Mouse (Mus musculus) stomach, embryonic 14.5 days (tissue): ENCODE results near the gene Dek. TPM values are rescaled to one million over a fixed set of nuclear protein-coding genes. Genes with fewer than 3 reads are reported as not detected.

Experiments used
- ATAC-seq: fragments of 200-750 bp; cut with Nextera tagmentation; 2 replicates; pipeline ENCODE4 v1.8.0; 2017; ENCODE audit warnings: low read depth, moderate TSS enrichment; ENCODE audit not compliant: insufficient number of reproducible peaks, insufficient read depth, low FRiP score
- H3K27ac ChIP-seq: fragments of 300-500 bp; sonication (generic); 2 replicates; pipeline ENCODE4 v1.5.1; 2014; ENCODE audit warnings: mild to moderate bottlenecking, low read length, moderate library complexity, mixed read lengths
- H3K27me3 ChIP-seq: fragments of 300-500 bp; sonication (generic); 2 replicates; pipeline ENCODE4 v1.6.1; 2014; ENCODE audit warnings: low read length, control low read depth, mixed read lengths; ENCODE audit not compliant: control insufficient read depth, insufficient read depth
- H3K36me3 ChIP-seq: fragments of 300-500 bp; sonication (generic); 2 replicates; pipeline ENCODE4 v1.6.1; 2014; ENCODE audit warnings: mild to moderate bottlenecking, control low read depth, low read length, moderate library complexity, mixed read lengths; ENCODE audit not compliant: control insufficient read depth, insufficient read depth
- H3K4me1 ChIP-seq: fragments of 300-500 bp; sonication (generic); 2 replicates; pipeline ENCODE4 v1.6.1; 2014; ENCODE audit warnings: low read length, control low read depth, mixed read lengths; ENCODE audit not compliant: control insufficient read depth, insufficient read depth
- H3K4me2 ChIP-seq: fragments of 300-500 bp; sonication (generic); replicated peaks from 2 replicates; pipeline ENCODE4 v1.6.1; 2014; ENCODE audit warnings: low read depth, low read length, control low read depth
- H3K4me3 ChIP-seq: fragments of 300-500 bp; sonication (generic); 2 replicates; pipeline ENCODE4 v1.5.1; 2014; ENCODE audit warnings: low read depth, low read length, control low read depth
- H3K9ac ChIP-seq: fragments of 300-500 bp; sonication (generic); replicated peaks from 2 replicates; pipeline ENCODE4 v1.6.1; 2014; ENCODE audit warnings: low read depth, mild to moderate bottlenecking, control low read depth, low read length, moderate library complexity, mixed read lengths
- H3K9me3 ChIP-seq: fragments of 300-500 bp; sonication (generic); 2 replicates; pipeline ENCODE4 v1.6.1; 2016; ENCODE audit warnings: low read depth, low read length, control low read depth; ENCODE audit not compliant: control insufficient read depth
- WGBS: fragments of 180-500 bp; shearing (Covaris S2); extraction: QIAGEN DNeasy Blood & Tissue Kit; methylation state at CpG from one replicate; pipeline ENCODE4 v1.1.7; 2014; 5-methylcytosine and 5-hydroxymethylcytosine counted together
- polyA plus RNA-seq: library from polyadenylated mRNA; unstranded; fragments of >200 nt; fragmentation: Nextera tagmentation; extraction: Ambion mirVana; gene quantifications from 2 replicates; pipeline ENCODE4 v1.2.1, GENCODE M21; 2014

The Dek gene
- polyA plus RNA-seq, 1 experiment from 2014 or later = 271 TPM

DNA sequence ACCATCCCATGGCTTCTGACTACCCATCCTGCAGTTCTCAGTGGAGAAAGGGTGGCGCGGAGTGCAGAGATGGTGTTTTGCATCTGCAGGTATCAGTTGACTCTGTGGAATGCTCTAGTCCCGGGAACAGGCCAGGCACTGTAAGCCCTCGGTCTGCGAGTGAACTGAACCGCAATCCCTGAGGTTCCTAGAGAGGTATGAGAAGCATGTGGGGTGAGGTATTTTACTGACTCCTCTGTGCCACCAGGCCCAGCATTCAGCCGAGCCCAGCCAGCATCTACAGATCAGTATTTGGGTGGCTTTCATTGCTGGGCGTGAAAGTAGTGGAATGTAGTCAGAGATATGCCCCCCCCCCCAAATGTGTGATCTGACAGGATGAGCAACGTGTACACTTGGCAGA lies 39.9 kb upstream of the Dek start:
- Histone ChIP-seq H3K27me3 (no peaks in the 10 kb centered on the region), H3K36me3 (no peaks in the 10 kb centered on the region), H3K27ac (no peak overlapping the region), H3K4me2 (no peak overlapping the region), H3K4me1 (0 out of 2 replicates have a peak, but pooled peaks cover 5% of the 10 kb centered on the region), H3K9ac (no peak overlapping the region), H3K9me3 (no peaks in the 10 kb centered on the region), H3K4me3 (no peak overlapping the region)
- 45% methylated on average over 9 of the region's 9 CpGs for WGBS
- no peak for ATAC-seq

DNA sequence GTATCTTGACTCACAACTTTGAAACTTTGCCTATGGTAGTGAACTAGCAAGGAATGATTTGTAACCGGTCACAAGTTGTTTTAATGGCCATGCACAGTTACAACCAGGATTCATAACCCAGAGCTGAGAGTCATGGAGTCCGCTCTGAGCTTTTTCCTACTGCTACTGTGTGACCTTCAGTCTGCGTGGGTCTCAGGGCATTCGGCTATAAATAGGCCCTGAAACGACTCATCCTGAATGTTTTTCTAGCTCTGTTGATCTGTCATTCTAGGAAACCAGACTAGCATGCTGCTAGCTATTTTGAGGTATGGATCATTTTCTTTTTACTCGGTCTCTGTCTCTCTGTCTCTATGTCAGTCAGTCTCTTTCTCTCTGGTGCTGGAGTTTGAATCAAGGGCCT lies 36.8 kb upstream of the Dek start:
- no peaks in the 10 kb centered on the region for H3K9me3 ChIP-seq
- no peak overlapping the region for H3K9ac ChIP-seq
- no peak overlapping the region for H3K27ac ChIP-seq
- H3K4me1 ChIP-seq = 0 out of 2 replicates have a peak, but pooled peaks cover 5% of the 10 kb centered on the region
- no peak overlapping the region for H3K4me2 ChIP-seq
- 71% methylated on average over 6 of the region's 6 CpGs for WGBS
- H3K36me3 ChIP-seq = no peaks in the 10 kb centered on the region
- H3K4me3 ChIP-seq = no peak overlapping the region
- H3K27me3 ChIP-seq = no peaks in the 10 kb centered on the region
- no peak for ATAC-seq

DNA sequence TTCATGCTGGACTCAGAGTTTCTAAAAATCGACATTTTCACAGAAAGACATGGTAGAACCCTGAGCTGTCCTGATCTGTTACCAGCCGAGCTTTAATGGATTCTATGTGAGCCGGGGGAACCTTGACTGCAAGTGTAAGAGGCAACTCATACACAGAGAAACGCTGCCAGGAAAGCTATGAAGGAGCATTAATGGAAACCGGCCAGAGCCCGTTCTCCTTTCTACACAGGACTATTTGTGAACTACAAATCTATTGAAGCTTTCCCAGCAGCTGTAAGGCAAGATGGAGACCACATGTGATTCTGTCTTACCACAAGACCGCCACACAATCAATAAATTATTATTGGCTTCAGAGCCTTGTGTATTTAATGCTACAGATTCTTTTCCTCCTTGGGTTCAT lies 29.7 kb upstream of the Dek start:
- WGBS = 76% methylated on average over 7 of the region's 7 CpGs
- Histone ChIP-seq H3K27me3 (no peaks in the 10 kb centered on the region), H3K36me3 (no peaks in the 10 kb centered on the region), H3K4me2 (no peak overlapping the region), H3K4me3 (no peak overlapping the region), H3K4me1 (no peaks in the 10 kb centered on the region), H3K9ac (no peak overlapping the region), H3K9me3 (no peaks in the 10 kb centered on the region), H3K27ac (no peak overlapping the region)
- no peak for ATAC-seq

- Histone ChIP-seq H3K9me3 (no peaks in the 10 kb centered on the region), H3K4me3 (no peak overlapping the region), H3K4me1 (no peaks in the 10 kb centered on the region), H3K27ac (no peak overlapping the region), H3K9ac (no peak overlapping the region), H3K36me3 (no peaks in the 10 kb centered on the region), H3K4me2 (no peak overlapping the region), H3K27me3 (no peaks in the 10 kb centered on the region)
- no peak for ATAC-seq
- 88% methylated on average over 7 of the region's 7 CpGs for WGBS
These were observed 28.8 kb upstream of the Dek start for GRCm38 (mm10) chr13:47134836-47135235.

DNA sequence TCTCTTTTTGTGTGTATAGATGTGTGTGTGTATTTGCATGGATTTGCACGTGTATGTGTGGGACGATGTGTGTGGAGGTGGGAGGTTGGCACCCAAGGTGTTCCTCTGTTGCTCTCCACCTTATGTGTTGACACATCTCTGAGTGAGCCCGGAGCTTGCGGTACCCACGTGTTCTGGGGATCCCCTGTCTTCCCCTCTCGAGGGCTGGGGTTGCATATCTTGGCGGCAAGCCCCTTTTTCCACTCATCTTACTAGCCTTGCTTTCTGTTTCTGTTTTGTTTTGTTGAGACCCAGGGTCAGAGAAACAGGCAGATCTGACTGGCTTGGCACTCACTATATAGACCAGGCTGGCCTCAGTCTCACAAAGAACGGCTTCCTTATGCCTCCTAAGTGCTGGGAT lies 27.1 kb upstream of the Dek start:
- Histone ChIP-seq H3K9ac (no peak overlapping the region), H3K4me1 (no peaks in the 10 kb centered on the region), H3K4me2 (no peak overlapping the region), H3K9me3 (no peaks in the 10 kb centered on the region), H3K27ac (no peak overlapping the region), H3K4me3 (no peak overlapping the region), H3K27me3 (no peaks in the 10 kb centered on the region), H3K36me3 (no peaks in the 10 kb centered on the region)
- WGBS = 85% methylated on average over 8 of the region's 8 CpGs
- no peak for ATAC-seq

DNA sequence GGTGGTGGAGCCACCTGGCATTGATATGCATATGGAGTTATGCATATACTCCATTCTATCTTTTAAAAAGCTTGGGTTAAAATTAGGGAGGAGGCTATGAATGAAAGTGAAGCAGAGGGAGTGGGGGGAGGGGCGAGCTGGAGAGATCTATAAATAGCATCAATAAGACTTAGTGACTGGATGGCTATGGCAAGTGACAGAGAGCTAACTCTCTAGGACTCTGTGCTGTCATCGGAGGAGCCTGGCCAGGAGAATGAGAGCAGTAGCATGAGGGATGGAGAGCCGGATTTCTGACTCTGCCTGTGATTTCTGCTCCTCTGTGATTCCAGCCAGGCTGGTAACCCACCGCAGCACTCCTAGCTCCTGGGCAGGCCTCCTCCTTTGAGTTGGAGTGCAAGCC lies 23.1 kb upstream of the Dek start:
- Histone ChIP-seq H3K9me3 (no peaks in the 10 kb centered on the region), H3K27me3 (no peaks in the 10 kb centered on the region), H3K9ac (no peak overlapping the region), H3K4me1 (no peaks in the 10 kb centered on the region), H3K27ac (no peak overlapping the region), H3K36me3 (no peaks in the 10 kb centered on the region), H3K4me3 (no peak overlapping the region), H3K4me2 (no peak overlapping the region)
- no peak for ATAC-seq
- 65% methylated on average over 4 of the region's 4 CpGs for WGBS

- H3K4me1 ChIP-seq = no peaks in the 10 kb centered on the region; the same call in 1 of the 2 replicates
- H3K27me3 ChIP-seq = peaks cover 4% of the 10 kb centered on the region; the same call in 1 of the 2 replicates
- no peak overlapping the region for H3K4me2 ChIP-seq
- H3K36me3 ChIP-seq = no peaks in the 10 kb centered on the region
- 76% methylated on average over 5 of the region's 5 CpGs for WGBS
- H3K9me3 ChIP-seq = no peaks in the 10 kb centered on the region
- no peak overlapping the region for H3K27ac ChIP-seq
- ATAC-seq = no peak
- no peak overlapping the region for H3K9ac ChIP-seq
- H3K4me3 ChIP-seq = no peak overlapping the region
These were observed 19.6 kb upstream of the Dek start for GRCm38 (mm10) chr13:47125595-47125994.

GRCm38 (mm10) chr13:47124986-47125385 lies 19.0 kb upstream of the Dek start:
- Histone ChIP-seq H3K4me3 (no peak overlapping the region), H3K4me2 (no peak overlapping the region), H3K27ac (no peak overlapping the region), H3K27me3 (peaks cover 4% of the 10 kb centered on the region; the same call in 1 of the 2 replicates), H3K9me3 (no peaks in the 10 kb centered on the region), H3K36me3 (no peaks in the 10 kb centered on the region), H3K9ac (no peak overlapping the region), H3K4me1 (no peaks in the 10 kb centered on the region; the same call in 1 of the 2 replicates)
- 85% methylated on average over 6 of the region's 6 CpGs for WGBS
- ATAC-seq = no peak

DNA sequence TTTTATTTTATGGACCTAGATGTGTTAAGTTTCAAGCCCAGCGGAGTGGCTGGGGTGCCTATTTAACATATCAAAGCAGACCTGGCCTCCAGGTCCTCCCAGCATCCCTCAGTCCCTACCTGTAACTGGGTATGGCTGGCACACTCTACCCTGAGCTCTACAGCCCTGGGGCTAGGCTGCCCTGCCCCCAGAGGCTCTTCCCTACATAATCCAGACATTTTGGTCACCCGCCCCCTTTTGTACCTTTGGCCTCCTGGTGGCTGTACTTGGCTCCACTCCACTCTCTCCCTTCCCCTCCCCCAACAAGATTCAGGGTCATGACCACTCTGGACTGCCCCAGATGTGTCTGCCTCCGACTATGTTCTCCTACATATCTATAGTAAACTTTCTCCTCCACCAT lies 18.4 kb upstream of the Dek start:
- no peaks in the 10 kb centered on the region for H3K36me3 ChIP-seq
- ATAC-seq = no peak
- no peak overlapping the region for H3K4me2 ChIP-seq
- H3K4me1 ChIP-seq = no peaks in the 10 kb centered on the region; the same call in 1 of the 2 replicates
- no peak overlapping the region for H3K4me3 ChIP-seq
- WGBS = 50% methylated on average over 3 of the region's 3 CpGs
- no peaks in the 10 kb centered on the region for H3K9me3 ChIP-seq
- no peak overlapping the region for H3K27ac ChIP-seq
- no peak overlapping the region for H3K9ac ChIP-seq
- peaks cover 4% of the 10 kb centered on the region; the same call in 1 of the 2 replicates for H3K27me3 ChIP-seq
